Mouse (Mus musculus): ENCODE measurements around the gene Pglyrp4. TPM values are rescaled to one million over a fixed set of nuclear protein-coding genes. Genes with fewer than 3 reads are reported as not detected.
"Not testable (repeated sequence)": the region's sequence is repeated elsewhere in the genome, so short reads cannot be mapped to it uniquely, and the experiment has no call there.

Pglyrp4 gene
- not detected for total RNA-seq (2021)
- long read RNA-seq, experiment 1: 0 reads
- long read RNA-seq, experiment 2: 0 reads

- no peak for DNase-seq (ENCODE audit: low spot score)
Measured at GRCm38 (mm10) chr3:90726606-90727005, at the start of gene Pglyrp4. Gene Pglyrp4, plus strand, starts transcription at chr3:90726906.

- no peak for DNase-seq (ENCODE audit: low spot score)
Measured at GRCm38 (mm10) chr3:90678656-90679055, 48.0 kb upstream of the Pglyrp4 start.

- no peak for DNase-seq (ENCODE audit: low spot score)
Measured at GRCm38 (mm10) chr3:90683929-90684328, 42.8 kb upstream of the Pglyrp4 start.

- no peak for DNase-seq (ENCODE audit: low spot score)
Measured at GRCm38 (mm10) chr3:90686835-90687234, 39.9 kb upstream of the Pglyrp4 start.

GRCm38 (mm10) chr3:90693496-90693895 is 33.2 kb upstream of the Pglyrp4 start:
- no peak for DNase-seq (ENCODE audit: low spot score)

GRCm38 (mm10) chr3:90695613-90696012 is 31.1 kb upstream of the Pglyrp4 start, which contains the start of gene S100a9:
Gene S100a9, minus strand, starts transcription at chr3:90695721.
- no peak for DNase-seq (ENCODE audit: low spot score)

GRCm38 (mm10) chr3:90702244-90702643 is 24.5 kb upstream of the Pglyrp4 start:
- DNase-seq (ENCODE audit: low spot score): no peak

- peak; percentile 23 for DNase-seq (ENCODE audit: low spot score)
Measured at GRCm38 (mm10) chr3:90708523-90709202, 18.0 kb upstream of the Pglyrp4 start.

GRCm38 (mm10) chr3:90709591-90710460 is 16.9 kb upstream of the Pglyrp4 start:
- peak; percentile 74 for DNase-seq (ENCODE audit: low spot score)

- DNase-seq (ENCODE audit: low spot score): no peak
Measured at GRCm38 (mm10) chr3:90749658-90750057, 23.0 kb downstream of the Pglyrp4 start.

GRCm38 (mm10) chr3:90777776-90778175 is 51.1 kb downstream of the Pglyrp4 start, which contains the start of gene Gm5849:
Gene Gm5849, minus strand, starts transcription at chr3:90777876.
- not testable (repeated sequence) for DNase-seq (ENCODE audit: low spot score)

Other genes with a start within 250 kb of the Pglyrp4 start
- 10 to 100 TPM; 78.8 to 79.5 TPM for gene Snapin, start 235.9 kb upstream of the Pglyrp4 start, total RNA-seq (2021)
- 100 to 1,000 TPM in 1 of 2 experiments, 10 to 100 TPM in 1; 88.7 to 103 TPM for gene Chtop, start 217.4 kb upstream of the Pglyrp4 start, total RNA-seq (2021)
- 100 to 1,000 TPM; 205 to 220 TPM for gene S100a1, start 212.5 kb upstream of the Pglyrp4 start, total RNA-seq (2021)
- 10 to 100 TPM; 10.4 to 14.4 TPM for gene S100a13, start 212.5 kb upstream of the Pglyrp4 start, total RNA-seq (2021)
- under 1 TPM in 1 of 2 experiments, not detected in 1; 0.39 TPM for gene S100a14, start 200.1 kb upstream of the Pglyrp4 start, total RNA-seq (2021)
- 10 to 100 TPM; 51.3 to 58.8 TPM for gene S100a16, start 189.7 kb upstream of the Pglyrp4 start, total RNA-seq (2021)
- gene S100a3, start 166.3 kb upstream of the Pglyrp4 start, total RNA-seq (2021): not detected
- gene S100a2, start 136.7 kb upstream of the Pglyrp4 start, total RNA-seq (2021): not detected
- gene Gm42674, start 125.0 kb upstream of the Pglyrp4 start, total RNA-seq (2021): not detected
- gene S100a4, start 123.1 kb upstream of the Pglyrp4 start, total RNA-seq (2021): 10 to 100 TPM; 10.1 to 17.7 TPM
- 1 to 10 TPM in 1 of 2 experiments, not detected in 1; 2.5 TPM for gene S100a5, start 118.4 kb upstream of the Pglyrp4 start, total RNA-seq (2021)
- 100 to 1,000 TPM in 1 of 2 experiments, 10 to 100 TPM in 1; 63.5 to 106 TPM for gene S100a6, start 114.0 kb upstream of the Pglyrp4 start, total RNA-seq (2021)
- gene S100a7a, start 72.9 kb upstream of the Pglyrp4 start, total RNA-seq (2021): not detected
- gene S100a8, start 57.9 kb upstream of the Pglyrp4 start, total RNA-seq (2021): not detected
- not detected for gene S100a9, start 31.2 kb upstream of the Pglyrp4 start, total RNA-seq (2021)
- not detected for gene Gm5849, start 51.0 kb downstream of the Pglyrp4 start, total RNA-seq (2021)

Measured in gastrocnemius, adult 18-20 months (tissue).